Mouse (Mus musculus) heart, postnatal 0 days (tissue): ENCODE measurements around the gene Dlst. TPM values are rescaled to one million over a fixed set of nuclear protein-coding genes. Genes with fewer than 3 reads are reported as not detected.

Source experiments
- ATAC-seq: fragments of 200-750 bp; cut with Nextera tagmentation; 2 replicates; pipeline ENCODE4 v1.8.0; 2017; ENCODE audit warnings: low read depth, moderate number of reproducible peaks, moderate library complexity; ENCODE audit not compliant: insufficient read depth
- DNase-seq: peaks from one replicate; pipeline ENCODE4 v3.0.0-alpha.2; 2016; ENCODE audit warnings: low spot score
- H3K27ac ChIP-seq: fragments of 300-500 bp; sonication (generic); 2 replicates; pipeline ENCODE4 v1.5.1; 2014; ENCODE audit warnings: low read depth, mild to moderate bottlenecking
- H3K27me3 ChIP-seq: fragments of 300-500 bp; sonication (generic); 2 replicates; pipeline ENCODE4 v1.6.1; 2014; ENCODE audit warnings: low read length, mixed read lengths; ENCODE audit not compliant: control insufficient read depth, insufficient read depth
- H3K36me3 ChIP-seq: fragments of 300-500 bp; sonication (generic); replicated peaks from 2 replicates; pipeline ENCODE4 v1.6.1; 2014; ENCODE audit warnings: low read length, mixed read lengths; ENCODE audit not compliant: control insufficient read depth, insufficient read depth
- H3K4me1 ChIP-seq: fragments of 300-500 bp; sonication (generic); 2 replicates; pipeline ENCODE4 v1.6.1; 2014; ENCODE audit warnings: antibody characterized with exemption; ENCODE audit not compliant: control insufficient read depth, insufficient read depth
- H3K4me2 ChIP-seq: fragments of 300-500 bp; sonication (generic); 2 replicates; pipeline ENCODE4 v1.6.1; 2014; ENCODE audit warnings: low read depth, mild to moderate bottlenecking, low read length, moderate library complexity
- H3K4me3 ChIP-seq: fragments of 300-500 bp; sonication (generic); 2 replicates; pipeline ENCODE4 v1.5.1; 2014; ENCODE audit warnings: low read depth, low read length
- H3K9ac ChIP-seq: fragments of 300-500 bp; sonication (generic); replicated peaks from 2 replicates; pipeline ENCODE4 v1.6.1; 2014; ENCODE audit warnings: low read depth, low read length, mixed read lengths
- H3K9me3 ChIP-seq: fragments of 300-500 bp; sonication (generic); replicated peaks from 2 replicates; pipeline ENCODE4 v1.6.1; 2016; ENCODE audit warnings: low read length; ENCODE audit not compliant: control insufficient read depth
- CTCF ChIP-seq: IDR thresholded peaks from 2 replicates; pipeline ENCODE4 v1.5.1; 2016; ENCODE audit warnings: antibody characterized with exemption, control low read depth, low read depth
- EP300 ChIP-seq: IDR thresholded peaks from 2 replicates; pipeline ENCODE4 v1.6.1; 2016; ENCODE audit warnings: antibody characterized with exemption, low read depth
- WGBS: fragments of 180-500 bp; shearing (Covaris S2); extraction: QIAGEN DNeasy Blood & Tissue Kit; methylation state at CpG from one replicate; pipeline ENCODE4 v1.1.7; 2014; 5-methylcytosine and 5-hydroxymethylcytosine counted together
- polyA plus RNA-seq: library from polyadenylated mRNA; unstranded; fragments of >200 nt; fragmentation: Nextera tagmentation; extraction: Ambion mirVana; gene quantifications from 2 replicates; pipeline ENCODE4 v1.2.1, GENCODE M21; 2015
- total RNA-seq: library from RNA; depleted of rRNA; stranded (reverse); fragments of >200 nt; gene quantifications from 2 replicates; pipeline ENCODE4 v1.2.3, GENCODE M21; 2014; ENCODE audit warnings: low replicate concordance

Dlst gene
- total and polyA plus RNA-seq, 2 experiments from 2014 or later, result 269 to 341 TPM

- WGBS, result 76% methylated on average over 3 of the region's 3 CpGs
These were observed 42.4 kb downstream of the Dlst start for GRCm38 (mm10) chr12:85153011-85153410.

GRCm38 (mm10) chr12:85156324-85156723 lies 45.7 kb downstream of the Dlst start:
- no peak overlapping the region for H3K27ac ChIP-seq
- peaks cover 4% of the 10 kb centered on the region for H3K27me3 ChIP-seq
- DNase-seq (no peak), ATAC-seq (no peak)
- TF ChIP-seq CTCF, result no peak
- no peak for TF ChIP-seq EP300
- H3K36me3 ChIP-seq, result no peaks in the 10 kb centered on the region
- H3K4me1 ChIP-seq, result no peaks in the 10 kb centered on the region
- no peak overlapping the region for H3K9ac ChIP-seq
- H3K4me3 ChIP-seq, result no peak overlapping the region
- no peak overlapping the region for H3K4me2 ChIP-seq
- H3K9me3 ChIP-seq, result no peaks in the 10 kb centered on the region
- WGBS, result 29% methylated on average over 6 of the region's 6 CpGs

More at GRCm38 (mm10) chr12:85153011-85153410, 42.4 kb downstream of the Dlst start:
- Histone ChIP-seq H3K4me2 (no peak overlapping the region), H3K27me3 (peaks cover 12% of the 10 kb centered on the region), H3K4me3 (no peak overlapping the region), H3K27ac (no peak overlapping the region), H3K4me1 (no peaks in the 10 kb centered on the region), H3K9me3 (no peaks in the 10 kb centered on the region), H3K36me3 (no peaks in the 10 kb centered on the region), H3K9ac (no peak overlapping the region)
- DNase-seq (no peak), ATAC-seq (no peak)
- TF ChIP-seq EP300 (no peak), CTCF (no peak)

- Histone ChIP-seq H3K27ac (no peak overlapping the region), H3K27me3 (no peaks in the 10 kb centered on the region), H3K9me3 (no peaks in the 10 kb centered on the region), H3K36me3 (no peaks in the 10 kb centered on the region), H3K4me3 (no peak overlapping the region), H3K4me1 (no peaks in the 10 kb centered on the region), H3K4me2 (no peak overlapping the region), H3K9ac (no peak overlapping the region)
- DNase-seq (no peak), ATAC-seq (no peak)
- no peak for TF ChIP-seq EP300
- no peak for TF ChIP-seq CTCF
- 81% methylated on average over 14 of the region's 14 CpGs for WGBS
These were observed 47.3 kb downstream of the Dlst start for GRCm38 (mm10) chr12:85157797-85158460.

- H3K4me1 ChIP-seq, result no peaks in the 10 kb centered on the region
- WGBS, result 81% methylated on average over 8 of the region's 8 CpGs
- H3K9me3 ChIP-seq, result no peaks in the 10 kb centered on the region
- TF ChIP-seq EP300 (no peak), CTCF (no peak)
- DNase-seq (no peak), ATAC-seq (no peak)
- H3K4me3 ChIP-seq, result no peak overlapping the region
- no peak overlapping the region for H3K9ac ChIP-seq
- no peaks in the 10 kb centered on the region for H3K36me3 ChIP-seq
- H3K27ac ChIP-seq, result no peak overlapping the region
- H3K4me2 ChIP-seq, result no peak overlapping the region
- H3K27me3 ChIP-seq, result no peaks in the 10 kb centered on the region
These were observed 48.2 kb downstream of the Dlst start for GRCm38 (mm10) chr12:85158801-85159200.

- DNase-seq (no peak), ATAC-seq (peak; percentile 36; the same call in 1 of the 2 replicates)
- TF ChIP-seq CTCF (no peak), EP300 (no peak)
- no peak overlapping the region for H3K4me3 ChIP-seq
- no peak overlapping the region for H3K4me2 ChIP-seq
- H3K27ac ChIP-seq, result 0 out of 2 replicates have a peak overlapping the region, but pooled peaks have one; percentile 41
- no peaks in the 10 kb centered on the region for H3K36me3 ChIP-seq
- WGBS, result 42% methylated on average over 5 of the region's 5 CpGs
- no peaks in the 10 kb centered on the region for H3K9me3 ChIP-seq
- H3K4me1 ChIP-seq, result no peaks in the 10 kb centered on the region
- H3K27me3 ChIP-seq, result no peaks in the 10 kb centered on the region
- no peak overlapping the region for H3K9ac ChIP-seq
These were observed 49.0 kb downstream of the Dlst start for GRCm38 (mm10) chr12:85159592-85159991.

- WGBS, result 74% methylated on average over 5 of the region's 5 CpGs
- no peak for DNase-seq
- no peak for ATAC-seq
These were observed 54.4 kb downstream of the Dlst start for GRCm38 (mm10) chr12:85164996-85165395.

More at GRCm38 (mm10) chr12:85164996-85165395, 54.4 kb downstream of the Dlst start:
- Histone ChIP-seq H3K4me2 (no peak overlapping the region), H3K9ac (no peak overlapping the region), H3K27ac (no peak overlapping the region), H3K4me1 (0 out of 2 replicates have a peak, but pooled peaks cover 2% of the 10 kb centered on the region), H3K36me3 (no peaks in the 10 kb centered on the region), H3K9me3 (no peaks in the 10 kb centered on the region), H3K27me3 (no peaks in the 10 kb centered on the region), H3K4me3 (no peak overlapping the region)
- TF ChIP-seq EP300 (no peak), CTCF (no peak)
